Mouse (Mus musculus) gastrocnemius, postnatal 4 days (tissue): ENCODE measurements around the gene Arhgap44. TPM values are rescaled to one million over a fixed set of nuclear protein-coding genes. Genes with fewer than 3 reads are reported as not detected.

Source experiments
- DNase-seq, 2 experiments: peaks; one replicate each; pipeline ENCODE4 v3.0.0; 2021 to 2022; ENCODE audit warnings: low spot score in 2 of 2, mixed read lengths in 2 of 2
- total RNA-seq, 2 experiments: library from RNA; stranded (reverse); gene quantifications; 2 replicates each; pipeline ENCODE4 v1.2.3; 2021

The Arhgap44 gene
- total RNA-seq, 2 experiments from 2014 or later = 8.2 to 8.3 TPM

DNA sequence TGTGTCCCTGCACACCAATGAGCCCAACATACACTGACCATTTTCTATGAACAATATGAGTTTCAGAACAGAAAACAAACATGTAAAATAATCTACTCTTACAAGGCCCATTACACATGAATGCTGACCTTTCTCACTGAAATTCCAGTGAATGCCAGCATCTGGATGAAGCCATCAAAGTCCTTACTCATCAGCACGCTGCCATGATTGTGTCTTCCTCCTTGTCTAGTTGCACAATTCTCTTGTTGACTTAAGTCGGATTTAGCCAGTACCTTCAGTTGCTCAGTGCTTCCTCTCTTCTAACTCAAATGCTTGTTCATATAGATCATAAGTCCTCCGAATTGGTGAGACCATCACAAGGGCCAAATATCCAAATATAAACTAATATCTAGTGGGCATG lies 23.7 kb downstream of the Arhgap44 start:
- DNase-seq = no peak

DNA sequence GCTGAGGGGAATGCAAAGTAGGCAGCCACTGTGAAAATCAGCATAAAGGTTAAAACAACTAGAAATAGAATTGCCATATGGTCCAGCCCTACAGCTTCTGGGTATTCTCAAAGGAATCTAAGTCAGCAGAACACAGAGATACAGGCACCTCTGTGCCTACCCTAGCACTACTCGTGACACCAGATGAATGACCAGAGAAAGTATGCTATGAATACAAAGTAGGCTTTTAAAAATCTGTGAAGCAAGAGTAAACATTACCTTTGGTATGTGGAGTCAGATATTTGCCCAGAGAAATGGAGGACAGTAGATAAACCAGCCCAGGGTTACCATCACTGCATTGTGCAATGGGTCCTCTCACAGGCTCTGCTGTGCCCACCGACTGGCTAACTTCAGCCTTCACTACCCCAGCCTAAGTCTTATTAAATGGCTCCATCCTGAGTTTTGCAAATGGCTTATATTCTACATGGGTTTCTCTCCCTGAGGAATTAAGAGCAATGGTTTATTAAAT lies 25.6 kb downstream of the Arhgap44 start:
- no peak for DNase-seq

DNA sequence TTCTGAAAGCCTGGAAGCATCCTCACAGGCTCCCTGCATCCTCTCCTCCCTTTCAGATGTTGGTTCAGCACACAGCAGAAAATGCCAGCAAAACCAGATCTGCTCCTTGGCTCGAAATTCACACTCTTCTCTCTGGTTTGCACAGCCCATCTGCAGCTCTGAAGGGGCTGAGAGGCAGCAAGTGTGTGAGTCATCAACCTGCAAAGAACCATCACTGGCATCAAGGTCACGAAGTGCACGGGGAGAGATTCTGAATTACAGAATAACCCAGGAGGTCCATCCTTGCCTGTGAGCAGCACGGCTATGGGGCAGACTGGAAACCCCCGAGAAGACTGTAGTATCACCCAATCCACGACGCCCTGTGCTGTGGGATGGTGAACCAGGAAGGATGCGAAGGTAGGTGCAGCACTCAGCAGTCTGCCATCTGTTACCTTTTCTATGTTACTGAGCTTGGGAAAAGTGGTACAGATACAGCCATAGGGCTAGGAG lies 27.5 kb downstream of the Arhgap44 start:
- DNase-seq = no peak

DNA sequence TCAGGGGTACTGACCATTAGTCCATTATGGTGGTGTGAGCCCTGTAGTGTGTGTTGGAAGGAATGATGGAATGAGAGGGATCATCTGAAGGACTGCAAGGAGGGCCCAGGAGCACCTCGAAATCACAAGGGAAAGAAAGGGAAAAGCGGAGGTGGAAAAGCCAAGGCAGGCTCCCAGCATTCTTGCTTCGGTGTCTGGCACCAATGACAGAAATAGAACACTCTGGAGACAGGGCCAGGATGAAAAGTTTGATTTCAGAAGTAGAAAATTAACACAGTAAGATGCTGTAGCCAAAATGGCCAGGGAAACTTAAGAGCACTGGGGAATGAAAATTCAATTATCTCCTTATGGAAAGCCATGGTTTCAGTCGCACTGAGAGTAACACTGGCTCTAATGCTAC lies 29.1 kb downstream of the Arhgap44 start:
- no peak for DNase-seq

DNA sequence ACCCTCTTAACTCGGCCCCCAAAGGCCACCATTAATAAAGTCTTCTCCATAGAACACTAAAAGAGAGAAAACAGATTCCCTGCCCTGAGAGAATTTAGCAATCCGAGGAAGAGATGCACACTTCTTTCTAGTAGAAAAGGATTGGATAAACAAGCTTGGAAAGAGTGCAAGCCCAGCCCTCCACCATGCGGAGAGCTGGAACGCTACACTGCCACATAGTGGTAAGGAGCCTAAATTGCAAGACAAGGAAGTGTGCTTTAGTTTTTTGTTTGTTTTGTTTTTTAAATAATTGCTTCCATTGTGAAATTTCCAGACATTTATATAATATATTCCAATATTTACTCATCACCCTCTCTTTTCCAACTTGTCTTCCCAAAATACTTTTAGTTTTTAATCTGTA lies 33.7 kb downstream of the Arhgap44 start:
- DNase-seq = no peak

DNA sequence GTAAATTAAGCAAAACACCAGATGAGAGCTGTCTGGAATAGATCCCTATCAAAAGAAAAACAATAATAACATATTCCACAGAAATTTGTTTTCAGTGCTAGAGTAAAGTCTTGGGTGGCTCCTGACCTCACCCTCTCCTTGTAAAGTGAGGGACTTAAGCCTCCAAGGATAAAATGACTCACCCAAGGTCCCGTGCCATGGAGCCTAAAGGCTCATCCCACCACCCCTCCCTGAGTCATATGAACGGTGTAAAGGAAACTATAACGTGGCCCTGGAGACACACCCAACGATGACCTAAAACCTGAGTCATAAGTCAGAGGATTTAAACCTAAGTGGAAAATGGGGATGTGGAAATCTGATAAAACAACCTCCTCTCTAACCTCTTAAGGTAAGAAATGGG lies 34.1 kb downstream of the Arhgap44 start:
- no peak for DNase-seq

DNA sequence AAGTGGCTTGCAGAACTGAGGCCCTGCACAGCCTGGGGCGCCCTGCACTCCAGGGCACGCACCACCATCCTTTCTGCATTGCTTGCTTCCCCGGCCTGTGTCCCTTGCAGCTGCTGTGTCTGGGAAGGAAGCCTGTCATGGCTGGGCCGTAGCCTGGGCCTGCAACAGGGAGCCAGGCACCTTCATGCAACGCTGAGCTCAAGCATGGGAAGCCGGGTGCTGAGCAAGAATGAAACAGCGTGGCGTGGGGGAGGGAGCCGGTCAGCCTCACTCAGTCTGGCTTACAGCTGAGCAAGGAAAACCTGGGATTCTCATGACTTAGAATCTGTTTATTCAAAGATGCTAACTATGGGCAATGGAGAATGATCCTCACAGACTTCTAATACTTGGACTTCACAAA lies 36.2 kb downstream of the Arhgap44 start:
- DNase-seq = peak in 1 of 2 experiments; percentile 30

DNA sequence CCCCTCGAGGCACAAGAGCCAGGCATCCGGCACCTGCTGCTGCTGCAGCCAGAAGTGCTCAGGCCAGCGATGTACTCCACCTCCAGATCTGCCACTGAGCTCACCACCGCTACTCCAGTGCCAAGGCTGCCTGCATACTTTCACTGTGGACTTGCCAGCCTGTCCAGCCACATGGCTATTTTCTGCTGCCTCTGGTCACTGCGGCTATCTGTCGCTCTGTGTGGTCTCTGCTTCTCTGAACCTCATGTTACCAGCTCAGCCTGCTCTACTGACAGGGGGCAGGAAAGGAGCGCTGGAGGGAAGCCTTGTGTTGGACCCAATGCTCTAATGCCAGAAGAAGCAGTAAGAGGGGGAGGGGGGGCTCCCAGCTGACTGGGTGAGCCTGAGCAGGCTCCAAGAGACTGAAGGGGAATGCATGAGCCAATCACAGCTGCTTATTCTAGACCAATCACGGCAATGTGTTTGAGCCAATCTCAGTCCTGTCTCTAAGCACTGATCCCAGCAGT lies 37.8 kb downstream of the Arhgap44 start:
- peak in 1 of 2 experiments; percentile 27 for DNase-seq

DNA sequence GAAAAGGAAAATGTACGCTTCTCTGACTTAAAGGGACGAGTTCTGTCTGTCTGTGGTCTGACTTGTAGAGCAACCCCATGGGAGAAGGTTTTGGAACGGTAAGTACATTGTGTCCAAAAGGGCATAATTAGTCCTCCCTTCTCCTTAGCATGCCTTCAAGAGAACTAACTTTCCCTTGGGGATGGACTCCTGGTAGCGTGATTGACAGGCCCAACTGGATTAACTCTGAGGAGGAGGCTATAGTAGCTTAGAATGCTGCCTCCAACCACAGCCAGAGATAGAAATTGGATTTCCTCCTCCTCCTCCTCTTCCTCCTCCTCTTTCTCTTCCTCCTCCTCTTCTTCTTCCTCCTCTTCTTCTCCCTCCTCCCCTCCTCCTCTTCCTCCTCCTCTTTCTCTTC lies 42.5 kb downstream of the Arhgap44 start:
- DNase-seq = no peak

DNA sequence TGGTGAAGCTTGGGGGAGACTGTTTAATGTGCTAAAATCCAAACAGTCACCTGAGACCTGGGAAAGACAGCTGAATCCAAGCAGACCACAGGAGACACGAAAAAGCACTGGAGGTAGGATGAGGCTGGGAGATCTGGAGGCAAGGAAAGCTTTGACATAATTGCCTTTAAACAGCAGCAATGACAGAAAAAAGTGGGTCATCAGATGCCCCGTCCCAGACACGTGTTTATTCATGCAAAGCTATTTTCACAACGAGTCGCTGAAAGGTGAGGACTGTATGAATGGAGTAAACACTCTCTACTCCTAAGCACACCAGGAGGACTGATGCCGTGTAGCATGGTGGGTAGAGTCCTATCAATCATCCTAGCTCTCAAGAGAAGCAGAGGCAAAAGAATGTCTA lies 47.0 kb downstream of the Arhgap44 start:
- no peak for DNase-seq

DNA sequence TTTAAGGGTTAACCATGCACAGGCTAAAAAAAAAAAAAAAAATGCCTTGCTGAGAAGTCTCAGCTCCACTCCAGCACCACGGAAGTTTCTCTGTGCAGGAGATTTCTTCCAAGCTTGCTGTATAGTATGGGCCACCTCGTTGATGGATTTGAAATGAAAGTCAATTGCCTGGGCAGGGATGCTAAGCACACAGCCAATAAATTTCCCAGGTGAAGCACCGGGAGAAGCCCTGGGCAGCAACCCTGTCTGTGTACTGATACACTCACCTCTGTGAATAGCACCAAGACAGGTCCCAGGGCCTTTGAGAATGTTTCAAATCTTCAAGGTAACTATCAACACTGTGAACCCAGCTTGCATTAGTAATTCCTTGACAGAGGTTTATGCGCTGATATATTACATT lies 50.7 kb downstream of the Arhgap44 start:
- DNase-seq = no peak

DNA sequence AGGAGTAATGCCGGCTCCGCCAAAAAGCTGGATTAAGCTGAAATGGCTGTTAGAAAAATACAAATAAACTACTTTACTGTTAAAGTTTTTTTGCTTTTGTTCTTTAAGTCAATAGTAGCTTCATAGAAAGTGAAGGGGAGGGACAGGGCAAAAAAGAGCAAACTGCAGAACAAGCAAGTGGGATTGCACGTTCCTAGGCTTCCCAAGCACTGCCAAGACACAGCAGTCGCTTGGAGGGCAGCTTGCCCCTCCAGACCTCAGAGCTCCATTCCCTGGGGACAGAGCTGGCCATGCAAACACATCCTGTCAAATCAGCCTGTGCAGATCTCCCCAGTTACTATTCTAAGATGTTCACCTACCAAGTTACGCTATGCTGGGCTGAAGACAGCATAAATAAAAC lies 51.1 kb downstream of the Arhgap44 start:
- DNase-seq = no peak

DNA sequence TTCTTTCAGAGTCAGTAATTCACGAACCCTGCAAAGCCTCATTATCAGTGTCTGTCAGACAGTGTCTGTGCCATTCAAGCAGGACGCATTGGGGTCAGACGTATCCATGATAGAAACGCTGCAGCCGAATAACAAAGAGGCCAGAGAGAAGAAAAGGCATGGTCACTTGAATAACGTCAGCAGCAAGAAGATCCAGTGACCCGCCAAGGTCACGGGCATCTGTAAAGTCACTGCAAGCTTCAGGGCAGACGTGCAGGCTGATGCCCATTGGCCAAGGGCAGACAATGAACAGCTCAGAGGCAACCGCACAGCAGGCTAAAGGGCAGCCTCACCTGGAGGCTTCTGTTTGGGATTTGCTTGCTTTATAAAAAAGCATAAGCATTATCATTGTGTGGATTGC lies 52.7 kb downstream of the Arhgap44 start:
- DNase-seq = no peak

DNA sequence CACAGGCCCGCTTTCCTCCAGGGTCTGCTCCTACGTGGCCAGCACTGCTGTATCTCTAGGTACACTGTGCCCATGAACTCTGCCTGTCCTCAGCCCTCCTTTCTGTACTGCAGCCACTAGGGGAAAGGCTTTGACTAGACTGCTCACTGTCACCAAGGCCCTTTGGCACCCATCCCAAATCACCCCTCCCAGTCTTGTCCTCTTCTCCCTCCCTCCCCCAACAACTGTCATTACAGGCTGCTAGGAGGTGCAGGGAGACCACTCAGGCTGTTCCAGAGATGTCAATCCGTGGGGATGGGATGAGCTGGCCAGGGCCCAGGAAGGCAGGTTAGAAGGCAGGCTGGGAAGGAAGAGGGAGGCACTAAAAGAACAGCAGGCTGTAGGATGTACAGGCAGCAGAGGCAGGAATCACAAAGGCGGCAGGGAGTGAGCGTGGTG lies 55.0 kb downstream of the Arhgap44 start:
- DNase-seq = no peak

DNA sequence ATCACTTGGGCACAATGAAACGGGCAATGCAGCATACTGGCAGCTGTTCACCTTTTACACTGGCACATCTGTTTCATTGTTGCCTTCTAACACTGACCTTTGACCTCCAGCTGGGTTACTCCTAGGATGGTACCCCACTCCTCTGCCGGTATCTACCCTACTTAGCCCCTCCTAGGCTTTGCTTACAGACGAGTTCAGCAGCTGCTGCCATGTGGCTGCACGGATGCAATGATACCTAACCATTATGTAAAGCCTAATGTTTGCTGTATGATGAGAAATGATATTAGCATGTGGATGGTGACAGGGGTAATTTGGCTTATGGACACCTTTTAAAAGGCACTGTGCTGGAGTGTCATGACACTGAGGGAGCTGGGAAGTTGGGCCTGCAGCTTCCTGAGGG lies 55.6 kb downstream of the Arhgap44 start:
- DNase-seq = no peak

DNA sequence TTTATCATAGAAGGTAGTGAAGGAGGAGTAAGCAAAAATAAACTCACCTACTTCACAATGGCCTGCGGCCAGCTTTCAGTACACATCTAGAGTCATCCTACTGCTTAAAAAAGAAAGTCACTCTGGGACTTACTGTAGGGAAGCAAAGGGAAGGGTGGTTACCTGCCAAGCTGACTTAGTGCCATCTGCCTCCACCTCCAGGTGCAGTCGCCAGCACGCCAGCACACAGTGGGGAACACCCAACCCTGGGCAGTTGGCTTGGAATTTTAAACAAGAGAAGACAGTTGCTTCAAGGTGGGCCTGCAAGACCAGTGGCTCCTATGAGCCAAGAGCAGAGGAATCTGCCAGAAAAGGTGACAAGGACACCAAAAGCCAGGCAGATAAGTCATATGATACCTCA lies 58.7 kb downstream of the Arhgap44 start:
- DNase-seq = no peak

DNA sequence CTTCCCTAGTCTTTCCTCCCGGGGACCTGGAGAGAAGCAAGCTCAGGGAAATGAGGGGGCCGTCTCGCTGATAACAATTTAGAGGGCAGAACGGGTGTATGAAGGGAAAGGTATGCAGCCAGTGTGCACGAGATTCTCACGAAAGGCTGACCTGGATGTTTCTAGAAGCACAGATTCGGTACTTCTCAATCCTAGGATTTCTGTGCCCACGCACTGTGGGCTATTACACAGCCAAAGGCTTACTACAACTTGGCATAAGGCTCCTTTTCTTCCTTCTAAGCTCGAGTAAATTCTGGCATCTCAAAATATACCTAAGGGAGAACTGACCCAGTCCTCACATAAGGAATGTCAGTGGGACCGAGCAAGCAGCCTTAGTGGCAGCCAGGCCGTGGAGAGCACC lies 61.6 kb downstream of the Arhgap44 start:
- DNase-seq = no peak

DNA sequence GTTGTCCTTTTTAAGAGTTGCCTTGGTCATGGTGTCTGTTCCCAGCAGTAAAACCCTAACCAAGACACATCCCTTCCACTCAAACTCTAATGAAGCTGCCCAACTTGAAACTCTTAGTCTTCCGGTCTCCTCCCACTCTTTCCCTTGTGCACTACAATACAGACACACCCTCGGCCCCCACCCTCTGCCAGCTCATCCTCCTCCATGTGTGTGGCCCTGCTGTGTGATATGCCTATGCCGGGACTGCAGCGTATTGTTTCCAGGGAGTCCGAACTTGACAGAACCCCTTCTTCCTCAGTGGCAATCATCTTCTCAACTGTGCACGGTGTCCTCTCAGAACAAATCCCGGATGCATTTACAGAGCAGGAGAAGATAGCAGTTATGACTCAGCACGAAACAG lies 62.7 kb downstream of the Arhgap44 start:
- no peak for DNase-seq

DNA sequence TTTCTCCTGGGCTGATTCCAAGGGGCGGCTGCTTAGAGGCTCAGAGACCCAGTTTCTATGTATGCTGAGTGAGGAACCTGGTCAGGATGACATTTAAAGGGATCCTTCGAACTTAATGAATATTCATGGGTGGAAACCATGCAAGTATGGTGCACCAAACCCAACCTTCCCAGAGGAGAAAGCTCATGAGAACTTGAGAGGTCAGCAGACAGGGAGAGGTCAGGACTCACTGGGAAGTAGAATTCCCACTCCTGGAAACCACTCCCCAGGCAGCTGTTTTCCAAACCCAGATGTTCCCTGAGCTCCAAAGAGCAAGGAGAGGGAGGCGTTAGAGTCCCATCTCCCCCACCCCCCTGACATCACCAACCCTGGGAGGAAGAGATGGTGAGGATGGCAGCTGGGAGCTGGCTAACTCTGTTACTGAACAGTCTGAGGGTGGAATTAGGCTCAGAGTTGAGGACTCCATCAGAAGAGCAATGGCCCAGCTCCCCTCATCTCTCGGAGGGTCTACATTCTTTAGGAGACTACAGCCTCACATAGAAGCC lies 65.2 kb downstream of the Arhgap44 start:
- DNase-seq = no peak

DNA sequence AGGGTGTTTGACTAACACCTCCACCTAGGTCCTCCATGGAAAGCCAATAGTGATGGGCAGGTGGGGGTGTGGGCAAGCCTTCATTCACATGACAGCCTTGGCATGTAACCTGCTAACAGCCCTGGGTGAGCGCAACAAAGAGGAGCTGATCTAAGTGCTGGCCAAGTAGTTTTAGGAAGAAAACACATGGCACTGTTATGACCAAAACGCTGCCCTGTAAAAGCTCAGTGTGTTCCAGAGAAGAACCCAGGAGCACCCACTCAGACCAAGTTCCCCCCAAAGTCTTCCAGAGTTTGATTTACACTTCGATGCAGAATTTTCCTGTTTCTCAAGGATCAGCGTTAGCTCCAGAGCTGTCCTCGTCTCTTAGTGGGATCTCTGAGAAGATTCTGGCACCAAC lies 65.9 kb downstream of the Arhgap44 start:
- DNase-seq = no peak

DNA sequence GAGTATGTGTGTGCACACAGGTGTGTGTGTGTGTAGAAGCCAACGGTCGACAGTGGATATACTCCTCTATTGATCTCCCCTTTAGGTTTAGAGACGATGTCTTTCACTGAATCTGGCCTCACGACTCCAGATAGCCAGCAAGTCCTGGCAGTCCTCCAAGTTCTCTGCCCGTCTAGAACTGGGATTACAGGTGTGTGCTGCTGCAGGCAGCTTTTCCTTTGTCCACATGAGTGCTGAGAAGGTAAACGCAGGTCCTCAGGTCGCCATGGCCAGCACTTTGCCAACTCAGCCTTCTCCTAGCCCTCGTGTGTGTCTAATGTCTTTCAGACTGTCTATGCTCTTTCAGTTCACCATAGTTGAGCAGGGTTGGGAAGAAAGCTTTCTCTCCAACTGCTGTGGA lies 69.9 kb downstream of the Arhgap44 start:
- DNase-seq = no peak

DNA sequence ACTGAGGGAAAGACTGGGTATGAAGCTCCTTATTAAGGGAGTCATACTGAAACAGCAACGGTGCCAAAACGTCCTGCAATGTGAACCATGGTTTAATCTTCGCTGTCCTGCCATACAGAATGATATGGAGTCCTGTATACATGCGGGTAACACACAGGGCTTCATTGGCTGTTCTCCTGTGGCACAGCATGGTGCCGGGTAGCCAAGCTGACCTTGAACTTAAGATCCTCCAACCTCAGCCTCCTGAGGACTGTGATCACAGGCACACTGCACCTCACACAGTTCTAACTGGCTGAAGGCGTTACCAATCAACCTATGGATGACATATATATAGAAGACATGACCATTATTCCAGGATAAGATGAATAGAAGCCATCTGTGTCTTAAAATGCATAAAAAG lies 72.4 kb downstream of the Arhgap44 start:
- DNase-seq = no peak

DNA sequence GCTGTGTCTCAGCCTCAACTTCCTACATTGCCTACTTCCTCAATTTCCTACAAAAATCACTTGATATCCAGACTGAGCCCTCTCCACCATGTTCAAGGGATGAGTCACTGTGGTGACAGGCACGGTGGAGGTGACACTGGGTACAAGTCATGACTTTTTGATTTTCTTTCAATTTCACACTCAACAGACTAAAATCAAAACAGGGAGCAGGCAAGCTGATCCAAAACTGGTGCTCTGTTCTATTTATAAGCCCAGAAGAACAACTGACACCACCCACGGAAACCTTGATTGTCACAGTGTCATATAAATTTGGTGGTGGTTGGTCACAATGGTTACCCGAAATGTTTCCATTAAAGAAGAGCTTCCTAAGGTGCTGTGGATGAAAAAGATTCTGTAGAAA lies 72.8 kb downstream of the Arhgap44 start:
- no peak for DNase-seq
